Mouse (Mus musculus): ENCODE measurements around the gene Odf3l2. TPM values are rescaled to one million over a fixed set of nuclear protein-coding genes. Genes with fewer than 3 reads are reported as not detected.

Gene Odf3l2
- polyA plus RNA-seq, 1 experiment from 2014 or later: not detected

- no peak overlapping the region for H3K4me3 ChIP-seq (ENCODE audit: low read depth, low read length)
- WGBS: 55% methylated on average over 6 of the region's 6 CpGs
Observed at GRCm38 (mm10) chr10:79594111-79594510, 51.4 kb downstream of the Odf3l2 start.

GRCm38 (mm10) chr10:79590702-79591101, 54.8 kb downstream of the Odf3l2 start:
- no peaks in the 10 kb centered on the region for H3K36me3 ChIP-seq (ENCODE audit: control insufficient read depth, insufficient read depth, low read length)
- no peaks in the 10 kb centered on the region for H3K4me1 ChIP-seq (ENCODE audit: control insufficient read depth, insufficient read depth, low read length)
- no peak overlapping the region for H3K9ac ChIP-seq (ENCODE audit: low read length)
- H3K4me2 ChIP-seq (ENCODE audit: low read depth, severe bottlenecking): no peak overlapping the region
- H3K27ac ChIP-seq (replicated peaks; ENCODE audit: low read depth, low read length): no peak overlapping the region
- DNase-seq (ENCODE audit: low spot score) (no peak), ATAC-seq (ENCODE audit: insufficient number of reproducible peaks, low FRiP score, low TSS enrichment, low read depth) (no peak)
- H3K9me3 ChIP-seq (ENCODE audit: control insufficient read depth, low read length): no peaks in the 10 kb centered on the region
- H3K4me3 ChIP-seq (ENCODE audit: low read depth, low read length): no peak overlapping the region
- no peaks in the 10 kb centered on the region for H3K27me3 ChIP-seq (ENCODE audit: control insufficient read depth, insufficient read depth, low read length)
- WGBS: 97% methylated on average over 1 of the region's 1 CpGs

More at GRCm38 (mm10) chr10:79594111-79594510, 51.4 kb downstream of the Odf3l2 start:
- Histone ChIP-seq H3K4me2 (ENCODE audit: low read depth, severe bottlenecking) (no peak overlapping the region), H3K27me3 (ENCODE audit: control insufficient read depth, insufficient read depth, low read length) (no peaks in the 10 kb centered on the region), H3K4me1 (ENCODE audit: control insufficient read depth, insufficient read depth, low read length) (no peaks in the 10 kb centered on the region), H3K36me3 (ENCODE audit: control insufficient read depth, insufficient read depth, low read length) (no peaks in the 10 kb centered on the region), H3K9me3 (ENCODE audit: control insufficient read depth, low read length) (no peaks in the 10 kb centered on the region), H3K27ac (replicated peaks; ENCODE audit: low read depth, low read length) (no peak overlapping the region), H3K9ac (ENCODE audit: low read length) (no peak overlapping the region)
- DNase-seq (ENCODE audit: low spot score): no peak
- no peak for ATAC-seq (ENCODE audit: insufficient number of reproducible peaks, low FRiP score, low TSS enrichment, low read depth)

Other genes with a start within 250 kb of the Odf3l2 start
- gene Vmn2r83, start 177.0 kb downstream of the Odf3l2 start, polyA plus RNA-seq (2014; fragmentation: Nextera tagmentation; extraction: Ambion mirVana): not detected in 2 replicates
- gene Plpp2, start 111.9 kb downstream of the Odf3l2 start, polyA plus RNA-seq (2014; fragmentation: Nextera tagmentation; extraction: Ambion mirVana): 20.3 and 21.8 TPM in 2 replicates
- gene Mier2, start 90.5 kb downstream of the Odf3l2 start, polyA plus RNA-seq (2014; fragmentation: Nextera tagmentation; extraction: Ambion mirVana): 54.2 and 56.2 TPM in 2 replicates
- gene Theg, start 58.4 kb downstream of the Odf3l2 start, polyA plus RNA-seq (2014; fragmentation: Nextera tagmentation; extraction: Ambion mirVana): not detected in 2 replicates
- 0.04 TPM in 1 of 2 replicates, not detected in the other for gene C2cd4c, start 31.7 kb downstream of the Odf3l2 start, polyA plus RNA-seq (2014; fragmentation: Nextera tagmentation; extraction: Ambion mirVana)
- gene Shc2, start 7.8 kb downstream of the Odf3l2 start, polyA plus RNA-seq (2014; fragmentation: Nextera tagmentation; extraction: Ambion mirVana): 4.8 and 6.5 TPM in 2 replicates
- 5.6 and 5.9 TPM in 2 replicates for gene Madcam1, start 18.8 kb upstream of the Odf3l2 start, polyA plus RNA-seq (2014; fragmentation: Nextera tagmentation; extraction: Ambion mirVana)
- 67.2 and 70.9 TPM in 2 replicates for gene Tpgs1, start 23.6 kb upstream of the Odf3l2 start, polyA plus RNA-seq (2014; fragmentation: Nextera tagmentation; extraction: Ambion mirVana)
- 171 and 175 TPM in 2 replicates for gene Cdc34, start 36.5 kb upstream of the Odf3l2 start, polyA plus RNA-seq (2014; fragmentation: Nextera tagmentation; extraction: Ambion mirVana)
- 0.45 and 0.94 TPM in 2 replicates for gene Gzmm, start 43.3 kb upstream of the Odf3l2 start, polyA plus RNA-seq (2014; fragmentation: Nextera tagmentation; extraction: Ambion mirVana)
- 633 and 674 TPM in 2 replicates for gene Bsg, start 58.8 kb upstream of the Odf3l2 start, polyA plus RNA-seq (2014; fragmentation: Nextera tagmentation; extraction: Ambion mirVana)
- gene Hcn2, start 70.9 kb upstream of the Odf3l2 start, polyA plus RNA-seq (2014; fragmentation: Nextera tagmentation; extraction: Ambion mirVana): not detected in 2 replicates
- gene Polrmt, start 100.8 kb upstream of the Odf3l2 start, polyA plus RNA-seq (2014; fragmentation: Nextera tagmentation; extraction: Ambion mirVana): 32.2 and 36.1 TPM in 2 replicates
- gene Fgf22, start 109.3 kb upstream of the Odf3l2 start, polyA plus RNA-seq (2014; fragmentation: Nextera tagmentation; extraction: Ambion mirVana): 0.17 and 0.33 TPM in 2 replicates
- gene Rnf126, start 121.2 kb upstream of the Odf3l2 start, polyA plus RNA-seq (2014; fragmentation: Nextera tagmentation; extraction: Ambion mirVana): 112 and 118 TPM in 2 replicates
- 1.8 and 1.9 TPM in 2 replicates for gene Fstl3, start 131.5 kb upstream of the Odf3l2 start, polyA plus RNA-seq (2014; fragmentation: Nextera tagmentation; extraction: Ambion mirVana)
- not detected in 2 replicates for gene Prss57, start 145.2 kb upstream of the Odf3l2 start, polyA plus RNA-seq (2014; fragmentation: Nextera tagmentation; extraction: Ambion mirVana)
- gene Palm, start 147.8 kb upstream of the Odf3l2 start, polyA plus RNA-seq (2014; fragmentation: Nextera tagmentation; extraction: Ambion mirVana): 108 and 109 TPM in 2 replicates
- gene Misp, start 175.3 kb upstream of the Odf3l2 start, polyA plus RNA-seq (2014; fragmentation: Nextera tagmentation; extraction: Ambion mirVana): 0.21 and 0.29 TPM in 2 replicates
- 328 and 351 TPM in 2 replicates for gene Ptbp1, start 208.7 kb upstream of the Odf3l2 start, polyA plus RNA-seq (2014; fragmentation: Nextera tagmentation; extraction: Ambion mirVana)
- gene Prtn3, start 228.7 kb upstream of the Odf3l2 start, polyA plus RNA-seq (2014; fragmentation: Nextera tagmentation; extraction: Ambion mirVana): 16.0 and 19.6 TPM in 2 replicates
- 95.1 and 95.7 TPM in 2 replicates for gene Plppr3, start 228.9 kb upstream of the Odf3l2 start, polyA plus RNA-seq (2014; fragmentation: Nextera tagmentation; extraction: Ambion mirVana)
- 0.20 TPM in 1 of 2 replicates, not detected in the other for gene Elane, start 240.5 kb upstream of the Odf3l2 start, polyA plus RNA-seq (2014; fragmentation: Nextera tagmentation; extraction: Ambion mirVana)
- gene Cfd, start 245.1 kb upstream of the Odf3l2 start, polyA plus RNA-seq (2014; fragmentation: Nextera tagmentation; extraction: Ambion mirVana): not detected in 2 replicates